Mouse (Mus musculus) liver, postnatal 0 days (tissue): ENCODE data around the gene Tcte2. TPM values are rescaled to one million over a fixed set of nuclear protein-coding genes. Genes with fewer than 3 reads are reported as not detected.
"Not testable (repeated sequence)": the region's sequence is repeated elsewhere in the genome, so short reads cannot be mapped to it uniquely, and the experiment has no call there.

Experiments used
- ATAC-seq: fragments of 200-750 bp; cut with Nextera tagmentation; 2 replicates; pipeline ENCODE4 v1.8.0; 2017; ENCODE audit warnings: mild to moderate bottlenecking, moderate library complexity
- DNase-seq: peaks from one replicate; pipeline ENCODE4 v3.0.0-alpha.2; 2016
- H3K27ac ChIP-seq: fragments of 300-500 bp; sonication (generic); 2 replicates; pipeline ENCODE4 v1.5.1; 2014; ENCODE audit warnings: antibody characterized with exemption, moderate library complexity, mild to moderate bottlenecking, low read depth
- H3K27me3 ChIP-seq: fragments of 300-500 bp; sonication (generic); 2 replicates; pipeline ENCODE4 v1.6.1; 2014; ENCODE audit warnings: low read length, control low read depth, mixed read lengths; ENCODE audit not compliant: insufficient read depth
- H3K36me3 ChIP-seq: fragments of 300-500 bp; sonication (generic); replicated peaks from 2 replicates; pipeline ENCODE4 v1.6.1; 2014; ENCODE audit warnings: mild to moderate bottlenecking, control low read depth, low read length, moderate library complexity, mixed read lengths; ENCODE audit not compliant: insufficient read depth
- H3K4me1 ChIP-seq: fragments of 300-500 bp; sonication (generic); 2 replicates; pipeline ENCODE4 v1.6.1; 2014; ENCODE audit warnings: antibody characterized with exemption, mild to moderate bottlenecking, control low read depth; ENCODE audit not compliant: insufficient read depth
- H3K4me2 ChIP-seq: fragments of 300-500 bp; sonication (generic); 2 replicates; pipeline ENCODE4 v1.6.1; 2014; ENCODE audit warnings: low read depth, mild to moderate bottlenecking, low read length, moderate library complexity, mixed read lengths
- H3K4me3 ChIP-seq: fragments of 300-500 bp; sonication (generic); 2 replicates; pipeline ENCODE4 v1.5.1; 2014; ENCODE audit warnings: low read depth, low read length
- H3K9ac ChIP-seq: fragments of 300-500 bp; sonication (generic); replicated peaks from 2 replicates; pipeline ENCODE4 v1.6.1; 2014; ENCODE audit warnings: mild to moderate bottlenecking, moderate library complexity
- H3K9me3 ChIP-seq: fragments of 300-500 bp; sonication (generic); 2 replicates; pipeline ENCODE4 v1.6.1; 2016; ENCODE audit warnings: mild to moderate bottlenecking, control low read depth, low read length, mixed read lengths
- CTCF ChIP-seq: sonication (generic); IDR thresholded peaks from 2 replicates; pipeline ENCODE4 v1.5.1; 2016; ENCODE audit warnings: antibody characterized with exemption, low read depth
- EP300 ChIP-seq: IDR thresholded peaks from 2 replicates; pipeline ENCODE4 v1.6.1; 2016; ENCODE audit warnings: antibody characterized with exemption, low read depth, mild to moderate bottlenecking
- WGBS: fragments of 180-500 bp; shearing (Covaris S2); extraction: QIAGEN DNeasy Blood & Tissue Kit; methylation state at CpG from one replicate; pipeline ENCODE4 v1.1.7; 2014; ENCODE audit not compliant: insufficient replicate concordance; 5-methylcytosine and 5-hydroxymethylcytosine counted together
- polyA plus RNA-seq: library from polyadenylated mRNA; unstranded; fragments of >200 nt; fragmentation: Nextera tagmentation; extraction: Ambion mirVana; gene quantifications from 2 replicates; pipeline ENCODE4 v1.2.1, GENCODE M21; 2015

Tcte2 gene
- polyA plus RNA-seq = 0.42 and 0.45 TPM in 2 replicates

DNA sequence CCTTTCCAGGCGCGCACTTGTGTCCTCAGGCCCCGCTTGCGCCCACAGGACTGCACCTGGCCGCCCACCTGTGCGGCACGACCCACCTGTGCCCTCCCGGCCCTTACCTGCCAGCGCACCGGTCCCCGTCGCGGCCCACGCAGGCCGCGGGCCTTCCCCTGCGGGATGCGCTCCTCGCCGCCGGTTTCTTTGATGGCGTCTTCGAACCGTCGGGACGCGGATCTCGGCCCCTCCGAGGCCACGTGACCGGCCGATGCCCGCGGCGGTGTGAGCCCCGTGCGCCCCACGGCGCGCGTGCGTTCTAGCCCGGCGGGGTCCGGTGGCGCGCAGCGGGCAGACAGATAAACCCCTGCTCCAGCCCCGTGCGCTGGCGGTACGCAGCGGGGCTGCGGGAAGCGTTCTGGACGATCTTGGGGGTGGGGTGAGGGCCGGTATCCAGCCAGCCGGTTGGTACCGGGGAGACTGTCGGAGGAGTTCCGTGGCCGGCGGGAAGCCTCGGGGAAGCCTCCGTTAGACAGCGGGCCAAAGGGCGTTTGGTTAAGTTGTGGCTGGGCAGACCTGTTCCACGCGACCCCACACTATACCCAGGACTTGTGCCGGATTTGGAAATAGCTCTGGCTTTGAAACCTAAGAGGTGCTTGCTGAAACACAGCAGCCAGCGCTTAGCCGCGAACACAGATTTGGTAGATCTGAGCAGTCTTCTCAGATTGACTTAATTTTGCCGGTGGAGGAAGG is at the start of gene Tcte2:
Tcte2 (minus strand) TSS at position 647 of the 735 bp plus-strand sequence.
- peak; percentile 38 for DNase-seq

GRCm38 (mm10) chr17:13806016-13806415 is 44.4 kb upstream of the Tcte2 start:
- ATAC-seq = no peak
- H3K4me2 ChIP-seq = no peak overlapping the region
- TF ChIP-seq CTCF (no peak), EP300 (no peak)
- no peak for DNase-seq
- H3K27ac ChIP-seq = no peak overlapping the region
- H3K4me1 ChIP-seq = no peaks in the 10 kb centered on the region
- no peak overlapping the region for H3K4me3 ChIP-seq
- H3K9ac ChIP-seq = no peak overlapping the region
- no peaks in the 10 kb centered on the region for H3K27me3 ChIP-seq
- H3K36me3 ChIP-seq = no peaks in the 10 kb centered on the region; the same call in 1 of the 2 replicates
- WGBS = 80% methylated on average over 1 of the region's 1 CpGs
- H3K9me3 ChIP-seq = no peaks in the 10 kb centered on the region

More for the DNA sequence above, at the start of gene Tcte2:
- H3K27me3 ChIP-seq = peaks cover 18% of the 10 kb centered on the region
- H3K4me3 ChIP-seq = peak within 1 kb of the TSS; percentile 67
- no peak for ATAC-seq
- TF ChIP-seq CTCF = no peak
- no peak for TF ChIP-seq EP300
- H3K27ac ChIP-seq = peak within 1 kb of the TSS; percentile 81
- H3K9me3 ChIP-seq = no peaks in the 10 kb centered on the region
- no peaks in the 10 kb centered on the region for H3K36me3 ChIP-seq
- H3K9ac ChIP-seq = peak within 1 kb of the TSS; percentile 67
- 1% methylated on average over 74 of the region's 74 CpGs for WGBS
- peaks cover 3% of the 10 kb centered on the region; the same call in 1 of the 2 replicates for H3K4me1 ChIP-seq
- peak within 1 kb of the TSS; percentile 84 for H3K4me2 ChIP-seq

GRCm38 (mm10) chr17:13802836-13803408 is 41.3 kb upstream of the Tcte2 start:
- DNase-seq (no peak), ATAC-seq (no peak)
- Histone ChIP-seq H3K9ac (no peak overlapping the region), H3K4me1 (no peaks in the 10 kb centered on the region), H3K27me3 (no peaks in the 10 kb centered on the region), H3K4me3 (no peak overlapping the region), H3K4me2 (no peak overlapping the region), H3K36me3 (no peaks in the 10 kb centered on the region; the same call in 1 of the 2 replicates), H3K9me3 (no peaks in the 10 kb centered on the region), H3K27ac (no peak overlapping the region)
- 75% methylated on average over 2 of the region's 2 CpGs for WGBS
- TF ChIP-seq EP300 (no peak), CTCF (no peak)

- TF ChIP-seq CTCF (no peak), EP300 (no peak)
- no peaks in the 10 kb centered on the region for H3K27me3 ChIP-seq
- H3K4me1 ChIP-seq = no peaks in the 10 kb centered on the region
- no peak for DNase-seq
- H3K27ac ChIP-seq = no peak overlapping the region
- WGBS = 64% methylated on average over 1 of the region's 1 CpGs
- H3K9me3 ChIP-seq = no peaks in the 10 kb centered on the region
- H3K36me3 ChIP-seq = no peaks in the 10 kb centered on the region
- peak; percentile 63 for ATAC-seq
- H3K9ac ChIP-seq = no peak overlapping the region
- no peak overlapping the region for H3K4me3 ChIP-seq
- H3K4me2 ChIP-seq = no peak overlapping the region
Measured at GRCm38 (mm10) chr17:13797691-13798090, 36.1 kb upstream of the Tcte2 start.

DNA sequence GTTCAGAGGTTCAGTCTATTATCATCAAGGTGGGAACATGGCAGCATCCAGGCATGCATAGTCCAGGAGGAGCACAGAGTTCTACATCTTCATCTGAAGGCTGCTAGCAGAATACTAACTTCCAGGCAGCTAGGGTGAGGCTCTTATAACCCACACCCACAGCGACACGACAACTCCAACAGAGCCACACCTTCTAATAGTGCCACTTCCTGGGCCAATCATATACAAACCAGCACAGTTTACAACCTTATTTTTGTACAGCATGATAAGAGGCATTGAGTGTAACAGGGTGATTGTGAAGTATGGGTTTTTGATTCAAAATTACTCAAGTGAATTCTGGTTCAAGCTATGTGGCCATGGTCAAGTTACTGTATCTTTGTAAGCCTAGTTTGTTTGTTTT is 28.4 kb upstream of the Tcte2 start:
- not testable (repeated sequence) for H3K9ac ChIP-seq, H3K4me3 ChIP-seq, H3K4me1 ChIP-seq, H3K4me2 ChIP-seq, H3K36me3 ChIP-seq, DNase-seq, H3K27me3 ChIP-seq, H3K27ac ChIP-seq, ATAC-seq, H3K9me3 ChIP-seq
- WGBS = 61% methylated on average over 2 of the region's 2 CpGs

DNA sequence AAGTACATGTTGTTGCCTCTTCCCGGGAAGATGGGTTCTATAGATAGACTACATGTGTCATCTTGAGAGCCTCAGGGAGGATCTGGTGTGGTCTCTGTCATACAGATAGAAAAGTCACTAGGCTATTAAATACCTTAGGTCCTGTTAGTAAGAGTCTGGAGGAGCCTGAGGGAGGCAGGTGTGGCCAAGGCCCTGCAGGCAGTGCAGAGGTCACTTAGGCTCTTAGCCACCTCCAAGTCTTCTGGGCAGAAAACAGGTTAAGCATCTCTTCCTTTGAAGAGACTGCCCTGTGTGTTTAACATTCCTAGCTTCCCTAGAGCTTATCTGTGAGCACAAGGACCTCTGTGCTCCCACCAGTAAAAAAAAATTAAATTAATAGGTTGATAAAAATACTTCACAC is 21.8 kb upstream of the Tcte2 start:
- no peak for DNase-seq
- Histone ChIP-seq H3K9me3 (no peaks in the 10 kb centered on the region), H3K36me3 (no peaks in the 10 kb centered on the region), H3K27ac (no peak overlapping the region), H3K4me1 (no peaks in the 10 kb centered on the region), H3K27me3 (no peaks in the 10 kb centered on the region), H3K4me3 (no peak overlapping the region), H3K4me2 (no peak overlapping the region), H3K9ac (no peak overlapping the region)
- TF ChIP-seq CTCF (no peak), EP300 (no peak)
- no peak for ATAC-seq
- WGBS = 69% methylated on average over 1 of the region's 1 CpGs
